Mouse (Mus musculus): ENCODE results near the gene Otogl.

Otogl gene

GRCm38 (mm10) chr10:107905274-107906034 is 6.5 kb downstream of the Otogl start:
- no peak for DNase-seq

GRCm38 (mm10) chr10:107901958-107902357 is 10.0 kb downstream of the Otogl start:
- DNase-seq = no peak

DNA sequence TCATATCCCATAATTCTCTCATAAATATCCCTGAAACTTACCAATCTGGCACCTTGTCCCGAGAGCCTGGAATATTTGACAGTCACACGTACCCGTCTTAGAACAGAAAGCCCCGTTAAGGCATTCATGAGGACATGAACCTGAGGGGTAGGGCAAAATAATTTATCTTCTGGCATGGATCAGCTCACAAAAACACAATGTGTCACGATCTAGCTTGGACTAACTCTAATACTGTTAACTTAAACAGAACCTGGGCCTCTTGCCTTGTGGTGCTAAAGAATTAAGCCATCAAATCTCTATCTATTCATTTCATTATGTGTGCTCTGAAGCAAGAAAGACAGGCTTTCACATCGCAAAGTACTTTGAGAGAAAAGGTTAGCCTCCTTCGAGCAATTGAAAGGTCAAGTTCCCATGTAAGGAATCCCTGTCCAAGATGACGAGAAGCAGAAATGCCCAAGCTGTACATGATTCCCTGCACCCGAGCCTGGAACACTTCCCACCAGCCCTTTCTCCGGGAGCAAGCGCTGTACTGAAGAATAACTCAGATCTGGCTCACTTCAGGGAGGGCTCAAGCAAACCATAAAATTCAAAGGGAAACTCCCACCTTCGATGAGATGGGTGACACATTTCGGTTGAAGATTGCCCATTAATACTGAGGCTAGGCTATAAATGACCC is 10.6 kb downstream of the Otogl start:
- no peak for DNase-seq

DNA sequence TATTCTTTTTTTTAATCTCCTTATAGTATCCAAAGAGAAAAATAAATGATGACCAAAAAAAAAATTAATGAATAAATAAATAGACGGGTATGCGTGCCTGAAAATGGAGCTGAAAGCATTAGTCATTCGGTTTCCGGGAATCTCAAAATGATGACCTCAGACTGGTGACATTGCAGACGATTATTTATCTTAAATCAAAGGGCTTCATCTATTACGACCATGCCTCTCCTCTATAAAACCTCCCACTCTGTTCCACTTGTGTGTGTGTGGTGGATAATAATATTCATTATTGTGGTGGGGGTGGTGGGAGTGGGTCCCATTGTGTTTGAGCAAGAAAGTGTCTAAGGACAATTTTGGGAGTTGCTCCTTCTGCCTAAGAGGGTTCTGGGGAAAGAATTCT is 12.0 kb downstream of the Otogl start:
- DNase-seq = no peak

GRCm38 (mm10) chr10:107896158-107896557 is 15.8 kb downstream of the Otogl start:
- DNase-seq = no peak

- no peak for DNase-seq
Observed at GRCm38 (mm10) chr10:107894663-107895581, 17.0 kb downstream of the Otogl start.

DNA sequence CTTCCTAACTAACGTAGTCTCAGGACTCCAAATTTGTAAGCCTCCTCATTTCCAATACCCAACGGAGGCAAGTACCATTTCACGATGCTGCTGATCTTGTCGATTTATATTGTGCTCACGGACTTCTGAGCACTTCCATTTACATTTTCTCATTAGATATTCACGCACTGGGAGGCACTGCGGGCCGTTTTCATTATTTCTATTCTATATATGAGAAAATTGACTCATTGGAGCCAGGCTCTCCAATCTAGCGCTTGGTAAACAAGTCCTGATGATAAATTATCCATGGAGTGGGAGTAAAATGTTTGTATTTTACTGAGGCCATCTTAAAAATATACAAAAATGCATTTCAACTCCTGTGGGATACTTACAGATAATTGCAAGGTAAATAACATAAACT is 21.5 kb downstream of the Otogl start:
- no peak for DNase-seq

- DNase-seq = no peak
Observed at GRCm38 (mm10) chr10:107872542-107872941, 39.4 kb downstream of the Otogl start.

DNA sequence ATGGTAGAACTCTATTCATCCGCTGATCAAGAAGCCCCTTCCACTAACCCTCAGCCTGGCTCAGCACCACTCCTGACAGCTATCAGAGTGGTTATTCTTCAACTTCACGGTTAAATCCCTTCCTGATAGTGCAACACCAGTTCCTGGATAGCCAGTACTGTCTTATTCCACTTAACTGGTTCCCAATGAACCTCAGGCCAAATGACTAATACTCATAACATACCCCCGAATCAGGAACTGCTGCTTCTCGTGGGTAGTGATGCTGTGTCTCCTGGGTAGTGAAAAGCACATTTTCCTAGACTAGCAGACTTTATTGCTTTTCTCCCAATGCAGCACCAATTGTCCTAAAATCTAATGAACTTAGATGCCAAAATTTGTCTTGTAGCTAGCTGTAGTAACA is 39.8 kb downstream of the Otogl start:
- DNase-seq = no peak

- DNase-seq = no peak
Observed at GRCm38 (mm10) chr10:107870540-107870939, 41.4 kb downstream of the Otogl start.

DNA sequence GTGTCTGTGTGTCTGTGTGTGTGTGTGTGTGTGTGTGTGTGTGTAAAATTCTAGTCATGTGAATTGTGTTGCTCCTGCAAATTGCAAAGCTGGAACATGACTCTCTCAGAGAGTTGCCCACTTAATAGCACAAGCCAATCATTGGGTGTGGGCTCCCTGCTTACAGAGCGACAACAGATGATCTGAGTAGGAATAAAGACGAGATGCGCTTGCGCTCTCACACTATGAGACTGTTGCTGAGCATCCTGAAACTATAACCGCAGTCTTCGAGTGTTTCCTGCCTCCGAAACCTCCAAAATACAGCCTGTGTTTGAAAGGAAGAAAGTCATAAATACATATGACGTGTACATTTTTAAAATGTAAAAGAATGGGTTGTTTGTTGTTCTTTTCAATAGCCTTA is 43.0 kb downstream of the Otogl start:
- DNase-seq = no peak

GRCm38 (mm10) chr10:107867414-107867813 is 44.5 kb downstream of the Otogl start:
- DNase-seq = no peak

- no peak for DNase-seq
Observed at GRCm38 (mm10) chr10:107860235-107860917, 51.6 kb downstream of the Otogl start.

DNA sequence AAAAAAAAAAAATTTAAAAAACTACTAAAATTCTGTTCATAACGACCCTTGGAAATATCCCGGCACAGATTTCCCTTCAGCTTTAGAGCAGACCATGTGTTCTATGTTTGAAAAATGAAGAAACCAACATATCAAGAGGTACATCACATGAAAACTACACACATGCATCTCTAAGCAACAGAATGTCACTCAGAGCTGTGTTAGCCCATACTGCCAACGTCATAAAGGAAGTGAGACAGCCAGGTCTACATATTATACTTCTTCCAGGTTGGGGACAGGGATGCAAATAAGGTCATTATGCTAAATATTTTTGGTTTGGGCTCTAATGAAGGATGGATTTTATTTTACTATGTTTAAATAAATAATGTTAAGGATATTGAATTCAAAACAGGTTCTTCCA is 52.7 kb downstream of the Otogl start:
- DNase-seq = no peak

GRCm38 (mm10) chr10:107858684-107859083 is 53.2 kb downstream of the Otogl start:
- peak; percentile 7 for DNase-seq

DNA sequence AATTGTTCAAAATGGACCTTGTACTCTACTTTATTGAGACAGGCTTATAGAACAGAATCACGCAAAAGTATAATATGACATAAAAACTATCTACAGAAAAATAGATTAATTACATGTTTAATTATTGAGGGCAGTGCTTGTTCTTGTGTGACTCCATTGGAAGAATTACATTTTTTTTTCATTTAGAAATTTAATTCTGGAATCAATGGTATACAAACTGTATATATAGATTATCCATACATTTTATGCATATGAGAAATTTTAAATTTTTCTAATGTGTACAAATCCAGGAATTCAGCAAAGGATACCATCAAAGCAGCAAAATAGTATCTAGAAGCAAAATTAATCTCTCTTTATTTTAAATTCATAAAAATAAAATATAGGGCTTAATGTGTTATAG is 67.0 kb downstream of the Otogl start:
- DNase-seq = no peak

DNA sequence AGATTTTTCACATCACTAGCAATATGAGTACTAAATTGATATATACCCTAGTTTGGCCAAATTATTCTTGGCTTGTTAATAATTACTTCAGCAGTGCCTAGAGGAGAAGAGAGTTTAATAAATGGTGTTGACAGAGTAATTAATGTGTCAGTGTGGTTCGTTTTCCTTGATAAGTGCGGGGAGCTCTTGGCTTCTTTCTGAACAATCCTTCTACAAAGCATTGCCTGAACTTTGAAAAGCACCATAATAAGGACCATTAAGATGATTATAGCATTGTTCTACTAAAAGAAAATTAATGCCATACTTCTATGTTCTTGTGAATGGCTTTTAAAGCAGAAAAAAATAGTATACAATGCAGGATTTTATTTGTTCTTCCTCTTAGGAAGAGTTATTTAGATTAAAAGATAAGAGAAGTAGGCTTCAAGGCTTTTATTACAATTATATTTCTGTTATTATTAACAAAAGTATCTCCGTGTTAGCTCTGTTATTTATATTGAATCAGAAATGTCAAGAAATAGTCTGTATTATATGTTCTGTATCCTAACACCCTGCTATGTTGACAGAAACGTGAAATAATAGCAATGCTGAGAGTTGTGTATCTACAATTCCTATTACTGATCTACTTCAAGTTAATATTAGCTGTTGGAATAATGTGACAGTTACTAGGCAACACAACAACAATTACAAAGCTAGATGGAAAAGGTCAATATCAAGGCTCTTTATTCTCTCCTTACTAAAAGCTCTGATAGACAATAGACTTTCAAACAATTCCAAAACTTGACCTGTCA is 77.3 kb downstream of the Otogl start:
- no peak for DNase-seq

GRCm38 (mm10) chr10:107829151-107829550 is 82.8 kb downstream of the Otogl start:
- no peak for DNase-seq

- no peak for DNase-seq
Observed at GRCm38 (mm10) chr10:107813814-107814483, 98.0 kb downstream of the Otogl start.

DNA sequence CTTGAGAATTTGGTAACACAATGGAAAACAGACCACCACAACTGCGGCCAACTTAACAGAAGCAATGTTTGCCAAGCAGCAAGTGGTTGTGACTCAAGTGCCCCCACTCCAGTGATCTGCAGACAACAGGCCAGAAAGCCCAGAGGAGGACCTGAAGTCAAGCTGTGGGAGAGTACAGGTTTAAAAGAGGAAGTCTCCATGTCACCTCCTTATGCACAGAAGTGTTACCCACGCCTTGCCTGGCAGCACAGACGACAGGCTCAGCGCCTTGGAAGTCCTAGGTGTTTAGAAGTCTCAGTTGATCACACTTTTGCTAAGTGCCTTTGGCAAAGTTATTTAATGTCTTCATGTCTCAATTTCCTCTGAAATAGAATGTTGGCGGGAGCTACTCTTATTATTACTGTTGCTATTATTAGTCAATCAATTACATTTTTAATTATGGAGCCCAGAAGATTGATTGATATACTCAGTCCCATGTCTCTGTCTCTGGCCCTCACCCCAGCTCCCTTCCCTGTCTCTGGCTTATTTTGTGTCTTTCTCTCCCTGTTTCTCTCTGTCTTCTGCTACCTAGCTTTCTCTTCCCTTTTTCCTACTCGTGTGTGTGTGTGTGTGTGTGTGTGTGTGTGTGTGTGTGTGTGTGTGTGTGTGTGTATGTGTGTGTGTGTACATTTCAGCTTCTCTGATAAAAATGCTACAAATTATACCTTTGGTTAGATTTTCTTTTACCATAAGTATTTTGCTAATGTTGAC is 101.1 kb downstream of the Otogl start:
- no peak for DNase-seq

DNA sequence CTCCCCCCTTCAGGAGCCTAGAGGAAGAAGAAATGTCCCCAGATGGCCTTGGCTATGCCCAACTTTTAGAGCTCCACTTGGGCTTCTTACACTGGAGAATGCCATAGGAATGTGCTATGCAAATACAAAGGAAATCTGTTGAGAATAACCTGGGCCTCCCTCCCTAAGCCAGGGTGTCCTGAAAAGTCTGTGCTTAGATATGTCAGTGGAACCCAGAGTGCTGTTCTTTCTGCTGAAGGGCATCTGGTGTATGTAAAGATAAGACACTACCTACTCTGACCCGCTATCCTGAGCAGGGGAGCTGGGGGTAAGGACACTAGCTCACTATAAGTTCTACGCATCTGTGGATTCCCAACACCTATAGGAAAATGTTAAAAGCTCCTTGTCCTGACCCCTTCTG is 106.7 kb downstream of the Otogl start:
- DNase-seq = no peak
